Mouse (Mus musculus): ENCODE results near the gene Sorbs1.

Sorbs1 gene

GRCm38 (mm10) chr19:40515596-40515995 is 2.0 kb upstream of the Sorbs1 start:
- in situ Hi-C loops (cut with MboI; ENCODE audit: unreplicated experiment in 2 of 2), result no loop called here

DNA sequence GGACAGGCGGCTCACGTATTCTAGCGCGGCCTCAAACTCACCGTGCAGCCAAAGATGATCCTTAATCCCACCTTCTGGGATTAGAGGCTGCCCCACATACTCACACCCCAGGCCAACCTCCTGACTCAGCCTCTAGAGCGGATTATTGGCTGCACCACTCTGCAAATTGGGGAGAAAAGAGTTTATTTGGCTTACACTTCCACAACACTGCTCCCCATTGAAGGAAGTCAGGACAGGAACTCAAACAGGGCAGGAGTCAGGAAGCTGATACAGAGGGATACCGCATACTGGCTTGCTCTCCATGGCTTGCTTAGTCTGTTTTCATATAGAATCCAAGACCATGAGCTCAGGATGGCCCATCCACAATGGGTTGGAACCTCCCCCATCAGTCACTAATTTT is 797 bp upstream of the Sorbs1 start:
- in situ Hi-C loops (cut with MboI; ENCODE audit: unreplicated experiment in 2 of 2), result no loop called here

GRCm38 (mm10) chr19:40512500-40513421 is 818 bp downstream of the Sorbs1 start:
- in situ Hi-C loops (cut with MboI; ENCODE audit: unreplicated experiment in 2 of 2), result no loop called here

DNA sequence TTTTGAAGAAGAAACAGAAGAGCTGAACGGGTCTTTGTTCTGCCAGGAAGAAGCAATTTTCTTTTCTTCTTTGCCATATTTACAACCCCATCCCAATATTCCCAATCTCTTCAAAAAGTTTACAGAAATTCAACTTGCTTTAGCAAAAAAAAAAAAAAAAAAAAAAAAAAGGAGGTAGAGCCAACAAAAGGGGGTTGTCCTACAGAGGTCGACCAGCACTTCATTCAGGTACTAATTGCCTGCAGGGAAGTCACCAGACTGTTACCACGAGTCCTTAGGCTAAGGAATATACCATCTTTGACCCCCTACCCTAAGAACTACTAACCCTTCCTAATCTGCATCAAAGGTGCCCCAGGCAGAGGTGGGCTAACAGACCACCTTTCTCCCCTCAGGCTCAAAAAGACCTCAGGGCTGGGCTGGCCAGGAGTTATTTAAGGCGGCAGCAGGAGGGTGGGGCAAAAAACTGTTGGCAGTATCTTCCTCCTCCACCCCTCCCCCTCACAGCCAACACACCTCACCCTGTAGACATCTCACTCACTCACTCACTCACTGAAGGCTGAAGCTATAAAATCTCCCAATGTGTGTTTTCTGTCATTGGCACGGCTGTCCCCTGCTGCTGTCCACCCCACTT is 1.8 kb downstream of the Sorbs1 start:
- in situ Hi-C loops (cut with MboI; ENCODE audit: unreplicated experiment in 2 of 2), result no loop called here

GRCm38 (mm10) chr19:40511100-40511439 is 2.5 kb downstream of the Sorbs1 start:
- in situ Hi-C loops (cut with MboI; ENCODE audit: unreplicated experiment in 2 of 2), result no loop called here

DNA sequence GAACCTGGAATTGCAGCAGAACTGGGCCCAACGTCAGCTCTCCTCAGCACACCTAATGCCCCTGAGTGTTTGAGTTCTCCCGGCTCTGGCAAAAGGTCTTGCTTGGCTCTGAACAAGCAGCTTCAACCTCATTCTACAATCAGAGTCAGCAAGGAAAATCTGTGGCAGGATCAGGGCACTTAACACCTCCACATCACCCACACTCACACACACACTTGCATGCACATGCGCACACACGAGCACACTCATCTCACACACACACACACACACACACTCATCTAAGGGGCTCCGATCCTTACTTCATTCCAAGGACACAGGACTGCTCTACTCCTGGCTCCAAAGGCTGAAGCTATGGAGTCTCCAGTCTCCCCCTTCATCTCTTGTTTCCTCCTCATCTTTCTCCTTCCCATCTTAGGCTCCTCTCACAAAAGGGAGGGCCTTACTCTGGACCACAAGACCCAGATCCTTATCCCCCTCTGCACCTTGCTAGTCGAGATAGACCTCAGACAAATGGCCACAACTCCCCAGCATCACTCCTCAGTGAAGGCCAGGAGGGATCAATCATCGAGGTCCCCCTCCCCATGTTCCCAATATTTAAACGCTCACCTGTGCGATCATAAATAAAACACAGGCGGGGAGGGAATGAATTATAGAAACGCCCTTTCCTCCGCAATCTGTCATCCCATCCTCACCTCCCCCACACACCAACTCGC is 3.0 kb downstream of the Sorbs1 start:
- in situ Hi-C loops (cut with MboI; ENCODE audit: unreplicated experiment in 2 of 2), result no loop called here

GRCm38 (mm10) chr19:40509274-40509673 is 4.3 kb downstream of the Sorbs1 start:
- in situ Hi-C loops (cut with MboI; ENCODE audit: unreplicated experiment in 2 of 2), result no loop called here

GRCm38 (mm10) chr19:40508851-40509250 is 4.7 kb downstream of the Sorbs1 start:
- in situ Hi-C loops (cut with MboI; ENCODE audit: unreplicated experiment in 2 of 2), result no loop called here

DNA sequence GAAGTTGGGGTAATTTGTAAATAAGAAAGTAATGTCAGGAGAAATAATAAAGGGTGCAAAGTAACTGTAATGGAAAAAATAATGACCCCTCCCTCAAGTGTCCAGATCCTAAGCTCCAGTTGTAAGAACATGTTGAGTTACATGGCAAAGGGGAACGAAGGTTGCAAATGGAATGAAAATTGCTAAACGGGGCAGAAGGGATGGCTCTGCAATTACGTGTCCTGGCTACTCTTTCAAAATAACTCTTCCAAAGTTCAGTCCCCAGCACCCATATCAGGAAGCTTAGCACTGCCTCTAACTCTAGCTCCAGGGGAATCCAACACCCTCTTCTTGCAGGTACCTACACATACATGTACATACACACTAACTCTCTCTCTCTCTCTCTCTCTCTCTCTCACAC is 6.6 kb downstream of the Sorbs1 start:
- in situ Hi-C loops (cut with MboI; ENCODE audit: unreplicated experiment in 2 of 2), result no loop called here

DNA sequence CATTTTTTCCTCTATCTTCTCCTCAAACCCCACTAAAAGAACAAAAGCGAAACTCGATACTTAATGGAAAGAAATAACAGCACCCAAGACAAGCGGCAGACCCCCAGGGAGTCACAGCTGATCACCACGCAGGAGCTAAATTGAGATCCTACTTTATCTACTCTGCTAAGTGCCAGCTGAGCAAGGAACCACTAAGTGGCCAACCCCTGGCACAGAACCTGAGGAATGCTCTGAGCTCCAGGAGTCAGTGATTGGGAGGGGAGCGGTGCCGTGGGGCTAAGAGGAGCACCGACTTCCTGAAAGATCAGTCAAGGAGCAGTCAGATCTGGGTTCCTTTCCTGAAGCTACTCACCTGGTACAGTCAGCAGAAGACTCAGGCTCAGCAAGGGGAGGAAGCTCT is 9.2 kb downstream of the Sorbs1 start:
- in situ Hi-C loops (cut with MboI; ENCODE audit: unreplicated experiment in 2 of 2), result no loop called here

DNA sequence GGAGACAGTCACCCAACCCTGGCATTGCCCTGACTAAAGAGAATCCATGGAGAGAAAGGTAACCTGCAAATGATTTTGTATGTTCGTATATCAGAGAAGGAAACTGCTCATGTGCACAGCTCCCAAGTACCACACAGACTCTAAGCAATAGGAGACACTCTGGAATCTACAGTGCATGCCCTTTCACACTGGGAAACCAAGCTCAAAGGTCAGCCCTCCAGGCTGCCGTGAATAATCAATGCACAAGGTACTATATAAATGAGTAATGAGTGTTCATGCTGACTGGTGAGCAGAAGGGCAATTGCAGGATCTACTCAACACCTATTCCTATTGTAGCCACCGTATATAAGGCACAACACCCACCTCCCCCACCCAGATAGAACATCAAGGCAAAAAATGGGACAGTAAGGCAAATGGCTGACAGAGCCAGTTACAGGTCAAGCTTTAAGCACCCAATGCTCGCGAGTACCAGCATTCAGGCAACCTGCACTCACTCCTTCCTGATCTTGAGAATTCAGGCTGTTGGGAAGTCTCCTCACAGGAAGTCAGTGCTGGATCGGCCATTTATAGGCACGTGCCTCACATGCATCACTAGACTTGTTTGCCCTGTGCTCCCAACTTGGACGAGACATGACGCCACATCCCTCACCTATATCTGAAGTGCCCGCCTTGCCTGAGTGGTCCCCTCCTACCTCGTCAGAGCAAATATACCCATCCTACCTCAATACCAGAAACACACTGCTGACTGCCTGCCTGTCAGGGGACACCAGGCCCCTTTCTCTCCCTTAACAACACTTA is 13.4 kb downstream of the Sorbs1 start:
- in situ Hi-C loops (cut with MboI; ENCODE audit: unreplicated experiment in 2 of 2), result no loop called here

DNA sequence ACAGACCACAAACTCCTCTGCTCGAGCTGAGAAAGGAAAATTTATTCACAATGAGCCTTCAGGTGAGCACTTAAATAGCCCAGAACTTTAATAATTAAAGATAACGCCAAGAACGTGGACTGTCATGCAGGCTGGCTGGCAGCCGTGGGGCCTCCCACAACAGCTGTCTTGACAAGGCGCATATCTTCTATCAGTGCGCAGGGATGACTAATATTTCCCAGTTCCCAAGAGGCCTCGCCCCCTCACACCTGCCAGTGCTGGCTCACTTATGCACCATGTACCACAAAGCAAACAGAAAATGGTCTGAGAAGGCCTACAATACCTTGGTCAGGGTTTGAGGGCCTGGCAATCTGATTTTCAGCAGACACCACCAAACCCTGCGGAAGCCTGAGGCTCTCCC is 14.4 kb downstream of the Sorbs1 start:
- in situ Hi-C loops (cut with MboI; ENCODE audit: unreplicated experiment in 2 of 2), result no loop called here

DNA sequence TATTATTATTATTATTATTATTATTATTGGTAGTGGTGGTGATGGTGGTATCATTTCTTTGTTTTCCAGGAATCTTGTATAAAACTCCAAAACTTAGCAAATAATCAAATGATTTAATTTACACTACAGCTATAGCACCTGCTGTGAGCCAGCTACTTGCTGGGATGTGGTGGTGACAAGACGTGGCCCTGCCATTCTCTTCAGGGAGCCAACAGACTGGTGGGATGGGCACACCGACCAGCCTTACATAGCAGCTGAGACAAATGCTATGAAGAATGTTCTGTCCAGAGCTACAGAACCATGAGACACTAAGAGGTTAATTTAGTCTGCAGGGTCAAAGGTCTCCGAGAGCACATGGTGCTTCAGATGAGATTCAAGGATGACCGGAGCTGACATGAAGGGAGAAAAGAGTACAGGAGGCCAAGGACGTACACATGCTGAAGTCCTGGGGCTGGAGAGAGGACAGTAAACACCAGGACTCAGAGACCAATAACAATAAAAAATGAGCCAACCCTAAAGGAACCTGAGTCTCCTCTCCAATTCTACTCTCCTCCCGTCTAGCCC is 15.3 kb downstream of the Sorbs1 start:
- in situ Hi-C loops (cut with MboI; ENCODE audit: unreplicated experiment in 2 of 2), result no loop called here

DNA sequence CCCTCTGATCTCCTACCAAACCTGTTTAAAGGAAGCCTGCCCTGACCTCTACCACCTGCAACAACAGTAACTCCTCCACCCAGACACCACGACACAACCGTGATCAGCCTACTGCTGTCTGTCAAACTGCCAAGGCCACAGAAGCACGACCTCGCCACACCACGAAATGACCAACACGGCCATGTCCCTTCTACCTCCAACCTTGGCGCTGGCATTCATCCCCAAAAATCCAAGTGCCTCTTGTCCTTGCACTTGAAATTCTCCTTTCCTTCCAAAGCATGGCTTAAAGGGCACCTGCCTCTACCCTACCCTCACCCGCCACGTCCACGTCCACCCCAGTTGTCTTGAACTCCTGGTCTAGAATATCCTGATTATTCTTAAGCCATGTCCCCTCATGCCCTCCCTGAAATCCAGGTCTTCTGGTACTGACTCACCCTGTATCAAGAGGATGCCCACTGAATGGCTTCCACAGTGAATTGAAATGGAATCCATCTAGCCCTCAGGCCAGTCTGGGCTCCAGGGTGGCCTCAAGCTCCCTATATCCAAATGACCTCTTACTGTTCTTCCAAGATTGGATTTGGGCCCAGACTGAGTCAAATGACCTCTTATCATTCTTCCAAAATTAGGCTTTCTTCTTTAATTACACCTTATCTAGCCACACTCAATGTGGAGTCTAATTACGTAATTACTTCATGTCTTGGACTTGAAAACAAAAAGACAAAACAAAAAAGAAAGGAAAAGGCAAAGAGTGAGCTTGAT is 16.9 kb downstream of the Sorbs1 start:
- in situ Hi-C loops (cut with MboI; ENCODE audit: unreplicated experiment in 2 of 2), result no loop called here

DNA sequence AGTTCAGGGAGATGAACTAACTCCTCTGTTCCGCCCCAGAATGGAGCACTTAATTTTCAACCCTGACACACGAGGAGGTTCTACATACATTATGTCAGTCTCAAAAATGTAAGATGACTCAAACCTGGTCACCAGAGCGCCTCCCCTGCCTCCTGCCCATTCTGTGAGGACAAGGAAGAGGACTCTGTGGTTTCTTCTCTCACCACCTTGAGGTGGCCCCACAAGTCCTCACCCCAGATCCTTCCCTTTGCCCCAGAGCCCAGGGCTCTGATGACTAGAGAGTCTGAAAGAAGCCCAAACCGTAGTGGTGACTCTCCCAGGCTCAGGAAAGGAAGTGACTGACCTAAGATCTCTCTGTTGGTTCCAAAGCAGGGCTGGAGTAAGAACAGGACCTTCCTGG is 17.5 kb downstream of the Sorbs1 start:
- in situ Hi-C loops (cut with MboI; ENCODE audit: unreplicated experiment in 2 of 2), result no loop called here

GRCm38 (mm10) chr19:40492902-40493301 is 20.7 kb downstream of the Sorbs1 start:
- in situ Hi-C loops (cut with MboI; ENCODE audit: unreplicated experiment in 2 of 2), result no loop called here

DNA sequence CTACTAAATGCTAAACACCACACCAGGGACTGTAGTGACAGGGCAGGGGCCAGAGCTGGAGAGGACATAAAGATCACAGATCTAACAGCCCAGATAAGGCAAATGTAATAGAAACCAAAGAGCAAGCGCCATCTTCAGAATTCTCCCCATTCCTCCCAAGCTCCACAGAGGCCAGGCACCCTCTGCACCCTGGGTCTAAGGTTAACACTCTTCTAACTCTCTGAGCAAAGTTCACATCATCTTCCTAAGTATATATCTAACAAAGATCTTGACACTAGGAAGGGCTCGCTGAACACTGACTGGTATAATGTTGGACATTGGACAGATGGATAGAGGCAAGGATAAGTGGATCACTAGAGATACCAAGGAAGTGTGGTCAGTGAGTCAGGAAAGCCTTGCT is 22.1 kb downstream of the Sorbs1 start:
- in situ Hi-C loops (cut with MboI; ENCODE audit: unreplicated experiment in 2 of 2), result no loop called here

GRCm38 (mm10) chr19:40490765-40491164 is 22.8 kb downstream of the Sorbs1 start:
- in situ Hi-C loops (cut with MboI; ENCODE audit: unreplicated experiment in 2 of 2), result no loop called here

- in situ Hi-C loops (cut with MboI; ENCODE audit: unreplicated experiment in 2 of 2), result no loop called here
Observed at GRCm38 (mm10) chr19:40489633-40490032, 23.9 kb downstream of the Sorbs1 start.

All from v-Abl transformed pro-B cells (cell line).